ENCODE assay signal across 18 mouse cellular contexts in genomic region chr6:71500575-71500974, GRCm38 (mm10).
"Had no signal": no experiment of that assay in that cellular context is flagged by ENCODE, and none has a peak within 500 bp of the region (broad histone marks: within the 10 kb centered on the region; RNA-seq: fewer than 3 reads in every experiment).

No protein-coding gene starts in this region.

- H3K9me3 ChIP-seq: kidney, embryonic 15.5 days; limb, embryonic 12.5 days; limb, embryonic 15.5 days; neural tube, embryonic 13.5 days had no signal

- H3K27ac ChIP-seq: kidney, embryonic 15.5 days; limb, embryonic 12.5 days; limb, embryonic 15.5 days; liver, embryonic 14.5 days; macrophage; neural tube, embryonic 13.5 days had no signal

- H3K9ac ChIP-seq: kidney, embryonic 15.5 days; limb, embryonic 12.5 days; limb, embryonic 15.5 days; liver, embryonic 14.5 days; liver, postnatal 0 days; lung, embryonic 14.5 days; neural tube, embryonic 13.5 days had no signal

- ATAC-seq: liver, postnatal 0 days; lung, postnatal 0 days had no signal

- H3K4me3 ChIP-seq: kidney, embryonic 15.5 days; limb, embryonic 12.5 days; limb, embryonic 15.5 days; neural tube, embryonic 13.5 days had no signal

- H3K4me2 ChIP-seq: kidney, embryonic 15.5 days; limb, embryonic 12.5 days; limb, embryonic 15.5 days; liver, embryonic 11.5 days; lung, embryonic 14.5 days; midbrain, embryonic 11.5 days; neural tube, embryonic 13.5 days had no signal

- DNase-seq: kidney, adult 8-10 months; kidney, postnatal 10 days; kidney, postnatal 36 days; left cerebral cortex, postnatal 4 days; liver, postnatal 0 days; lung, embryonic 14.5 days; midbrain, embryonic 14.5 days; thymus, adult 18-20 months; thymus, postnatal 36 days had no signal

- H3K27me3 ChIP-seq: kidney, embryonic 15.5 days; limb, embryonic 12.5 days; limb, embryonic 15.5 days; neural tube, embryonic 13.5 days had no signal
